In the genomic region with DNA sequence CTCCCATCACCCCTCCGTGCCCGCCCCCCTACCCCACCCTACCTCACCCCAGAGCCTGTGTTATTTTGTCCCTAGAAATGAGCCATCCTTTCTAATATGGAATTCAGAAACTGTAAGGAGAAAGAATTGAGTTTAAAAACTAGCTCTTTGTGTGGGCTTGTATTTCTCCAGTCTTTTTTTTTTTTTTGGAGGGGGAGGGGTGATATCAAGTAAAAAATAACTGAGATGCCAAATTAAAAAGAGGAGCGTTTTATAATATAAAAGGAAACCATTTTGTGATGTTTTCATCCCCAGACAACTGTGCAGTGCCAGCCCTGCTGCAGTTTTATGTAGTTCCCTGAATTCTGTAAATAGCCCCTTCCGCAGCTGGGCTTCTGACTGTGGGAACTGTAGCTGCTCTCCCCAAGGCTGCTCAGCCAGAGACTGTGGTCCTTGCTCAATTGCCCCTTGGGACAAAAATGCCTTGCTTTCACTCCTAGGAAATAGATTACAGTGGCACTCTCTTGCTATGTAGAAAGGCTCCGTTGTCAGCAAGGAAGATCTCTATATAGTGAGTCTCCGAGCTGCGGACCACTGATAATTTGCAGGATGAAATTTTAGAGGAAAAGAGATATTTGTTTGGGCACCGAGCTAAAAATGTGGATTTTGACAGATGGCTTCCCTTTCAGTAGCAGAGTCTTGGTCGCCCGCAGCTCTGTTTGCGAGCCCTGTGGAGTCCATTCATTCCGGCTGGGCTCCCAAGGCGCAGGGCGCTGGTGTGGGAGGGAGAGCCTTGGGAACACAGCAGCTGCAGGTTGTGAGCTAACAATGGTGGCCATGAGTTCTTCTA, we compare ENCODE assay signal across 8 mouse cellular contexts. TPM values are rescaled to one million over a fixed set of nuclear protein-coding genes. Genes with fewer than 3 reads are reported as not detected.
DNase-seq lines count a peak whose midpoint lies in the region; ATAC-seq and TF ChIP-seq lines count a peak whose summit lies in the region.

No protein-coding gene starts in this region.

- TF ChIP-seq POLR2A in MEL (IDR thresholded peaks at IDR 0.05; ENCODE audit: control insufficient read depth in 1 of 2, insufficient read depth in 1 of 2, low read depth in 1 of 2, low read length in 2 of 2, poor library complexity in 1 of 2), result no peak

- H3K27me3 ChIP-seq in MEL (ENCODE audit: control insufficient read depth in 1 of 2, insufficient read depth in 2 of 2, low read length in 2 of 2), result peaks cover 3% of the 10 kb centered on the region in 2 experiments; a peak in 3 of 4 replicates
- H3K27me3 ChIP-seq in embryonic facial prominence, embryonic 15.5 days, result no peaks in the 10 kb centered on the region
- no peaks in the 10 kb centered on the region for H3K27me3 ChIP-seq in intestine, postnatal 0 days (replicated peaks; ENCODE audit: control insufficient read depth, insufficient read depth, low read length)
- H3K27me3 ChIP-seq in neural tube, embryonic 12.5 days (replicated peaks), result no peaks in the 10 kb centered on the region

- TF ChIP-seq CTCF in MEL (IDR thresholded peaks at IDR 0.05 in 2 of 3, conservative IDR thresholded peaks at IDR 0.05 in 1 of 3; ENCODE audit: control insufficient read depth in 1 of 3, insufficient read depth in 1 of 3, low read depth in 2 of 3, low read length in 3 of 3, poor library complexity in 1 of 3, severe bottlenecking in 1 of 3), result no peak
- no peak for TF ChIP-seq CTCF in intestine, postnatal 0 days (IDR thresholded peaks at IDR 0.05; ENCODE audit: low read depth)

- H3K27ac ChIP-seq in MEL (ENCODE audit: control insufficient read depth, low read depth, low read length), result no peak overlapping the region
- peak overlapping the region; percentile 67 for H3K27ac ChIP-seq in embryonic facial prominence, embryonic 15.5 days (replicated peaks)
- H3K27ac ChIP-seq in intestine, postnatal 0 days (ENCODE audit: low read depth, low read length), result peak overlapping the region; percentile 15
- peak overlapping the region; percentile 96 for H3K27ac ChIP-seq in neural tube, embryonic 12.5 days

- peaks cover 0 to 9% of the 10 kb centered on the region in 2 experiments; a peak in 2 of 4 replicates for H3K36me3 ChIP-seq in MEL (ENCODE audit: control insufficient read depth in 1 of 2, insufficient read depth in 2 of 2, low read length in 2 of 2)
- peaks cover 5% of the 10 kb centered on the region for H3K36me3 ChIP-seq in embryonic facial prominence, embryonic 15.5 days
- H3K36me3 ChIP-seq in intestine, postnatal 0 days (ENCODE audit: control insufficient read depth, insufficient read depth), result no peaks in the 10 kb centered on the region
- H3K36me3 ChIP-seq in neural tube, embryonic 12.5 days, result peaks cover 7% of the 10 kb centered on the region

- peaks cover 4 to 12% of the 10 kb centered on the region in 2 experiments for H3K4me1 ChIP-seq in MEL (ENCODE audit: control insufficient read depth in 1 of 2, insufficient read depth in 2 of 2, low read length in 2 of 2)
- peaks cover 12% of the 10 kb centered on the region for H3K4me1 ChIP-seq in embryonic facial prominence, embryonic 15.5 days
- no peaks in the 10 kb centered on the region for H3K4me1 ChIP-seq in intestine, postnatal 0 days (replicated peaks; ENCODE audit: control insufficient read depth, insufficient read depth, low read length)
- peaks cover 10% of the 10 kb centered on the region for H3K4me1 ChIP-seq in neural tube, embryonic 12.5 days

- no peak for ATAC-seq in embryonic facial prominence, embryonic 15.5 days (ENCODE audit: insufficient number of reproducible peaks, low FRiP score, low TSS enrichment, low read depth)
- ATAC-seq in intestine, postnatal 0 days, result no peak
- peak; percentile 33; the same call in 1 of the 2 replicates for ATAC-seq in neural tube, embryonic 12.5 days (ENCODE audit: low FRiP score, low read depth)

- 14% methylated on average over 14 of the region's 14 CpGs for WGBS in embryonic facial prominence, embryonic 15.5 days
- 51% methylated on average over 14 of the region's 14 CpGs for WGBS in intestine, postnatal 0 days
- 5% methylated on average over 14 of the region's 14 CpGs for WGBS in neural tube, embryonic 12.5 days

- no peaks in the 10 kb centered on the region for H3K9me3 ChIP-seq in MEL (replicated peaks; ENCODE audit: insufficient read depth, low read length)
- no peaks in the 10 kb centered on the region for H3K9me3 ChIP-seq in embryonic facial prominence, embryonic 15.5 days (replicated peaks)
- no peaks in the 10 kb centered on the region for H3K9me3 ChIP-seq in intestine, postnatal 0 days (ENCODE audit: control insufficient read depth)
- H3K9me3 ChIP-seq in neural tube, embryonic 12.5 days, result no peaks in the 10 kb centered on the region

- DNase-seq in gastrocnemius, postnatal 10 days, result peak; percentile 27
- DNase-seq in gastrocnemius, adult 18-20 months (ENCODE audit: low spot score), result no peak
- no peak for DNase-seq in MEL (ENCODE audit: low read depth, low spot score)
- no peak for DNase-seq in spleen, adult 18-20 months
- no peak for DNase-seq in ovary, postnatal 14 days (ENCODE audit: low spot score)

- H3K4me2 ChIP-seq in embryonic facial prominence, embryonic 15.5 days (replicated peaks), result peak overlapping the region; percentile 39
- no peak overlapping the region for H3K4me2 ChIP-seq in intestine, postnatal 0 days (replicated peaks; ENCODE audit: low read depth)
- H3K4me2 ChIP-seq in neural tube, embryonic 12.5 days (replicated peaks), result peak overlapping the region; percentile 60

- no peak for TF ChIP-seq RAD21 in MEL (IDR thresholded peaks at IDR 0.05; ENCODE audit: low read depth, low read length)

- no peak overlapping the region for H3K4me3 ChIP-seq in MEL (ENCODE audit: control insufficient read depth in 1 of 2, insufficient read depth in 1 of 2, low read depth in 2 of 2, low read length in 2 of 2)
- peak overlapping the region; percentile 16; the same call in 1 of the 2 replicates for H3K4me3 ChIP-seq in embryonic facial prominence, embryonic 15.5 days (replicated peaks)
- H3K4me3 ChIP-seq in intestine, postnatal 0 days (ENCODE audit: low read depth, low read length), result no peak overlapping the region
- peak overlapping the region; percentile 31 for H3K4me3 ChIP-seq in neural tube, embryonic 12.5 days

- TF ChIP-seq EP300 in MEL (IDR thresholded peaks at IDR 0.05; ENCODE audit: low read depth in 1 of 2, low read length in 2 of 2), result no peak

- H3K9ac ChIP-seq in MEL (ENCODE audit: control insufficient read depth, low read depth, low read length, poor library complexity, severe bottlenecking), result no peak overlapping the region
- peak overlapping the region; percentile 4; the same call in 1 of the 2 replicates for H3K9ac ChIP-seq in embryonic facial prominence, embryonic 15.5 days
- H3K9ac ChIP-seq in intestine, postnatal 0 days (ENCODE audit: low read depth, low read length), result no peak overlapping the region
- peak overlapping the region; percentile 68 for H3K9ac ChIP-seq in neural tube, embryonic 12.5 days

- no peaks in the 10 kb centered on the region; the same call in 1 of the 2 replicates for H3K79me2 ChIP-seq in MEL (ENCODE audit: control insufficient read depth, insufficient read depth, low read length, poor library complexity)

RNA-seq across cellular contexts. Expression of gene Tuba1a, which starts 1.1 kb away (rescaled TPM):
- 100 to 1,000 TPM; 171 to 195 TPM for total RNA-seq in gastrocnemius, postnatal 10 days (2021)
- total RNA-seq in gastrocnemius, adult 18-20 months (2021), result 10 to 100 TPM; 17.9 to 38.6 TPM
- 112 and 133 TPM in 2 replicates for total RNA-seq in MEL (2012; rRNA removed)
- polyA plus RNA-seq in MEL (2012; ENCODE audit: insufficient read depth in 1 of 2, insufficient read length in 2 of 2, low read depth in 1 of 2, low replicate concordance in 2 of 2, missing spikeins in 1 of 2), result 10 to 100 TPM in 1 of 2 experiments, not detected in 1; 83.6 TPM
- polyA plus RNA-seq in embryonic facial prominence, embryonic 15.5 days (2015; fragmentation: Nextera tagmentation; extraction: Ambion mirVana), result 1,473 and 1,543 TPM in 2 replicates
- polyA plus RNA-seq in intestine, postnatal 0 days (2015; fragmentation: Nextera tagmentation; extraction: Ambion mirVana), result 457 and 503 TPM in 2 replicates
- 10,701 and 10,796 TPM in 2 replicates for polyA plus RNA-seq in neural tube, embryonic 12.5 days (2016; fragmentation: Nextera tagmentation; extraction: Ambion mirVana)

RNA-seq across cellular contexts. Expression of gene Gm49450, which starts 1.3 kb away (rescaled TPM):
- not detected for total RNA-seq in gastrocnemius, postnatal 10 days (2021)
- not detected for total RNA-seq in gastrocnemius, adult 18-20 months (2021)
- not detected in 2 replicates for total RNA-seq in MEL (2012; rRNA removed)
- not detected for polyA plus RNA-seq in MEL (2012; ENCODE audit: insufficient read depth in 1 of 2, insufficient read length in 2 of 2, low read depth in 1 of 2, low replicate concordance in 2 of 2, missing spikeins in 1 of 2)
- polyA plus RNA-seq in embryonic facial prominence, embryonic 15.5 days (2015; fragmentation: Nextera tagmentation; extraction: Ambion mirVana), result not detected in 2 replicates
- polyA plus RNA-seq in intestine, postnatal 0 days (2015; fragmentation: Nextera tagmentation; extraction: Ambion mirVana), result not detected in 2 replicates
- polyA plus RNA-seq in neural tube, embryonic 12.5 days (2016; fragmentation: Nextera tagmentation; extraction: Ambion mirVana), result not detected in 2 replicates

RNA-seq across cellular contexts. Expression of gene Tuba1b, which starts 20.3 kb away (rescaled TPM):
- 100 to 1,000 TPM; 188 to 204 TPM for total RNA-seq in gastrocnemius, postnatal 10 days (2021)
- total RNA-seq in gastrocnemius, adult 18-20 months (2021), result 10 to 100 TPM; 15.6 to 29.6 TPM
- total RNA-seq in MEL (2012; rRNA removed), result 1,577 and 1,672 TPM in 2 replicates
- polyA plus RNA-seq in MEL (2012; ENCODE audit: insufficient read depth in 1 of 2, insufficient read length in 2 of 2, low read depth in 1 of 2, low replicate concordance in 2 of 2, missing spikeins in 1 of 2), result 1,000 to 10,000 TPM in 1 of 2 experiments, not detected in 1; 1,861 TPM
- 1,427 and 1,514 TPM in 2 replicates for polyA plus RNA-seq in embryonic facial prominence, embryonic 15.5 days (2015; fragmentation: Nextera tagmentation; extraction: Ambion mirVana)
- 391 and 435 TPM in 2 replicates for polyA plus RNA-seq in intestine, postnatal 0 days (2015; fragmentation: Nextera tagmentation; extraction: Ambion mirVana)
- 1,299 and 1,329 TPM in 2 replicates for polyA plus RNA-seq in neural tube, embryonic 12.5 days (2016; fragmentation: Nextera tagmentation; extraction: Ambion mirVana)

RNA-seq across cellular contexts. Expression of gene Lmbr1l, which starts 36.6 kb away (rescaled TPM):
- total RNA-seq in gastrocnemius, postnatal 10 days (2021), result 1 to 10 TPM; 8.1 to 9.9 TPM
- total RNA-seq in gastrocnemius, adult 18-20 months (2021), result 1 to 10 TPM; 4.8 to 4.9 TPM
- total RNA-seq in MEL (2012; rRNA removed), result 7.0 and 13.5 TPM in 2 replicates
- polyA plus RNA-seq in MEL (2012; ENCODE audit: insufficient read depth in 1 of 2, insufficient read length in 2 of 2, low read depth in 1 of 2, low replicate concordance in 2 of 2, missing spikeins in 1 of 2), result 10 to 100 TPM in 1 of 2 experiments, not detected in 1; 17.3 TPM
- 21.7 and 22.0 TPM in 2 replicates for polyA plus RNA-seq in embryonic facial prominence, embryonic 15.5 days (2015; fragmentation: Nextera tagmentation; extraction: Ambion mirVana)
- polyA plus RNA-seq in intestine, postnatal 0 days (2015; fragmentation: Nextera tagmentation; extraction: Ambion mirVana), result 27.0 and 30.6 TPM in 2 replicates
- polyA plus RNA-seq in neural tube, embryonic 12.5 days (2016; fragmentation: Nextera tagmentation; extraction: Ambion mirVana), result 35.9 and 40.0 TPM in 2 replicates

RNA-seq across cellular contexts. Expression of gene Dhh, which starts 56.3 kb away (rescaled TPM):
- 1 to 10 TPM; 3.6 to 4.0 TPM for total RNA-seq in gastrocnemius, postnatal 10 days (2021)
- total RNA-seq in gastrocnemius, adult 18-20 months (2021), result 1 to 10 TPM in 1 of 2 experiments, under 1 TPM in 1; 0.75 to 1.5 TPM
- total RNA-seq in MEL (2012; rRNA removed), result 0.12 TPM in 1 of 2 replicates, not detected in the other
- polyA plus RNA-seq in MEL (2012; ENCODE audit: insufficient read depth in 1 of 2, insufficient read length in 2 of 2, low read depth in 1 of 2, low replicate concordance in 2 of 2, missing spikeins in 1 of 2), result not detected
- polyA plus RNA-seq in embryonic facial prominence, embryonic 15.5 days (2015; fragmentation: Nextera tagmentation; extraction: Ambion mirVana), result 1.7 and 2.4 TPM in 2 replicates
- 0.88 and 0.93 TPM in 2 replicates for polyA plus RNA-seq in intestine, postnatal 0 days (2015; fragmentation: Nextera tagmentation; extraction: Ambion mirVana)
- polyA plus RNA-seq in neural tube, embryonic 12.5 days (2016; fragmentation: Nextera tagmentation; extraction: Ambion mirVana), result 1.6 and 1.9 TPM in 2 replicates

Comparison
In these comparisons a context has a peak if more than half of its experiments do, and no peak if none do; other contexts are left out.
1. H3K4me3 ChIP-seq: peak in embryonic facial prominence, embryonic 15.5 days (single experiment) and neural tube, embryonic 12.5 days (single experiment); none in MEL (0 of 2) and intestine, postnatal 0 days (single experiment).
2. H3K9ac ChIP-seq: peak in embryonic facial prominence, embryonic 15.5 days (single experiment) and neural tube, embryonic 12.5 days (single experiment); none in MEL (single experiment) and intestine, postnatal 0 days (single experiment).